Mouse (Mus musculus): ENCODE measurements around the gene Gopc. TPM values are rescaled to one million over a fixed set of nuclear protein-coding genes. Genes with fewer than 3 reads are reported as not detected.
A peak's percentile ranks its signal among the peaks of the same experiment; 100 is the strongest.

Gopc gene
- polyA plus RNA-seq (2014; fragmentation: Nextera tagmentation; extraction: Ambion mirVana), result 21.6 and 21.7 TPM in 2 replicates

GRCm38 (mm10) chr10:52381845-52382591 is at the start of gene Gopc:
Gene Gopc (minus strand): TSS chr10:52382124.
- DNase-seq (ENCODE audit: low spot score) (peak; percentile 99), ATAC-seq (ENCODE audit: insufficient read depth, low FRiP score, low TSS enrichment) (peak; percentile 98)
- Histone ChIP-seq H3K27me3 (ENCODE audit: control insufficient read depth, insufficient read depth, low read length) (no peaks in the 10 kb centered on the region), H3K4me2 (ENCODE audit: low read depth) (peak within 1 kb of the TSS; percentile 87), H3K4me3 (ENCODE audit: low read depth, low read length) (peak within 1 kb of the TSS; percentile 81), H3K27ac (ENCODE audit: low read depth, low read length) (peak within 1 kb of the TSS; percentile 88), H3K36me3 (ENCODE audit: control insufficient read depth, insufficient read depth, low read length) (no peaks in the 10 kb centered on the region), H3K9ac (ENCODE audit: low read length) (peak within 1 kb of the TSS; percentile 89), H3K9me3 (ENCODE audit: control insufficient read depth, low read length) (no peaks in the 10 kb centered on the region), H3K4me1 (ENCODE audit: control insufficient read depth, insufficient read depth, low read length) (peaks cover 9% of the 10 kb centered on the region; the same call in 1 of the 2 replicates)
- under 1% methylated on average over 63 of the region's 71 CpGs for WGBS

GRCm38 (mm10) chr10:52430953-52431352 is 49.0 kb upstream of the Gopc start:
- no peaks in the 10 kb centered on the region; the same call in 1 of the 2 replicates for H3K36me3 ChIP-seq (ENCODE audit: control insufficient read depth, insufficient read depth, low read length)
- no peaks in the 10 kb centered on the region for H3K27me3 ChIP-seq (ENCODE audit: control insufficient read depth, insufficient read depth, low read length)
- WGBS, result 100% methylated on average over 1 of the region's 1 CpGs
- DNase-seq (ENCODE audit: low spot score) (no peak), ATAC-seq (ENCODE audit: insufficient read depth, low FRiP score, low TSS enrichment) (no peak)
- H3K9me3 ChIP-seq (ENCODE audit: control insufficient read depth, low read length), result no peaks in the 10 kb centered on the region
- H3K9ac ChIP-seq (ENCODE audit: low read length), result no peak overlapping the region
- H3K4me2 ChIP-seq (ENCODE audit: low read depth), result no peak overlapping the region
- no peaks in the 10 kb centered on the region for H3K4me1 ChIP-seq (ENCODE audit: control insufficient read depth, insufficient read depth, low read length)
- H3K27ac ChIP-seq (ENCODE audit: low read depth, low read length), result no peak overlapping the region
- no peak overlapping the region for H3K4me3 ChIP-seq (ENCODE audit: low read depth, low read length)

- no peaks in the 10 kb centered on the region for H3K36me3 ChIP-seq (ENCODE audit: control insufficient read depth, insufficient read depth, low read length)
- H3K4me3 ChIP-seq (ENCODE audit: low read depth, low read length), result no peak overlapping the region
- ATAC-seq (ENCODE audit: insufficient read depth, low FRiP score, low TSS enrichment), result peak; percentile 35; the same call in 1 of the 2 replicates
- H3K27ac ChIP-seq (ENCODE audit: low read depth, low read length), result no peak overlapping the region
- no peak overlapping the region for H3K9ac ChIP-seq (ENCODE audit: low read length)
- no peaks in the 10 kb centered on the region for H3K4me1 ChIP-seq (ENCODE audit: control insufficient read depth, insufficient read depth, low read length)
- WGBS, result 51% methylated on average over 2 of the region's 2 CpGs
- H3K27me3 ChIP-seq (ENCODE audit: control insufficient read depth, insufficient read depth, low read length), result no peaks in the 10 kb centered on the region
- no peak overlapping the region for H3K4me2 ChIP-seq (ENCODE audit: low read depth)
- no peak for DNase-seq (ENCODE audit: low spot score)
- no peaks in the 10 kb centered on the region for H3K9me3 ChIP-seq (ENCODE audit: control insufficient read depth, low read length)
Measured at GRCm38 (mm10) chr10:52427634-52428415, 45.9 kb upstream of the Gopc start.

- H3K4me2 ChIP-seq (ENCODE audit: low read depth), result no peak overlapping the region
- no peak for ATAC-seq (ENCODE audit: insufficient read depth, low FRiP score, low TSS enrichment)
- WGBS, result 89% methylated on average over 7 of the region's 7 CpGs
- no peak overlapping the region for H3K4me3 ChIP-seq (ENCODE audit: low read depth, low read length)
- no peaks in the 10 kb centered on the region for H3K36me3 ChIP-seq (ENCODE audit: control insufficient read depth, insufficient read depth, low read length)
- no peaks in the 10 kb centered on the region for H3K27me3 ChIP-seq (ENCODE audit: control insufficient read depth, insufficient read depth, low read length)
- no peak for DNase-seq (ENCODE audit: low spot score)
- H3K4me1 ChIP-seq (ENCODE audit: control insufficient read depth, insufficient read depth, low read length), result no peaks in the 10 kb centered on the region
- H3K9me3 ChIP-seq (ENCODE audit: control insufficient read depth, low read length), result no peaks in the 10 kb centered on the region
- H3K27ac ChIP-seq (ENCODE audit: low read depth, low read length), result no peak overlapping the region
- H3K9ac ChIP-seq (ENCODE audit: low read length), result no peak overlapping the region
Measured at GRCm38 (mm10) chr10:52426314-52426980, 44.5 kb upstream of the Gopc start.

GRCm38 (mm10) chr10:52423097-52423496 is 41.2 kb upstream of the Gopc start:
- WGBS, result 83% methylated on average over 2 of the region's 2 CpGs
- ATAC-seq (ENCODE audit: insufficient read depth, low FRiP score, low TSS enrichment), result no peak
- no peak for DNase-seq (ENCODE audit: low spot score)
- no peak overlapping the region for H3K27ac ChIP-seq (ENCODE audit: low read depth, low read length)
- no peaks in the 10 kb centered on the region for H3K9me3 ChIP-seq (ENCODE audit: control insufficient read depth, low read length)
- H3K4me3 ChIP-seq (ENCODE audit: low read depth, low read length), result no peak overlapping the region
- H3K4me2 ChIP-seq (ENCODE audit: low read depth), result no peak overlapping the region
- peaks cover 10% of the 10 kb centered on the region; the same call in 1 of the 2 replicates for H3K4me1 ChIP-seq (ENCODE audit: control insufficient read depth, insufficient read depth, low read length)
- H3K27me3 ChIP-seq (ENCODE audit: control insufficient read depth, insufficient read depth, low read length), result no peaks in the 10 kb centered on the region
- no peaks in the 10 kb centered on the region for H3K36me3 ChIP-seq (ENCODE audit: control insufficient read depth, insufficient read depth, low read length)
- no peak overlapping the region for H3K9ac ChIP-seq (ENCODE audit: low read length)

GRCm38 (mm10) chr10:52421716-52422115 is 39.8 kb upstream of the Gopc start:
- Histone ChIP-seq H3K4me2 (ENCODE audit: low read depth) (no peak overlapping the region), H3K27ac (ENCODE audit: low read depth, low read length) (no peak overlapping the region), H3K9ac (ENCODE audit: low read length) (no peak overlapping the region), H3K36me3 (ENCODE audit: control insufficient read depth, insufficient read depth, low read length) (no peaks in the 10 kb centered on the region), H3K4me1 (ENCODE audit: control insufficient read depth, insufficient read depth, low read length) (peaks cover 10% of the 10 kb centered on the region; the same call in 1 of the 2 replicates), H3K27me3 (ENCODE audit: control insufficient read depth, insufficient read depth, low read length) (no peaks in the 10 kb centered on the region), H3K4me3 (ENCODE audit: low read depth, low read length) (no peak overlapping the region), H3K9me3 (ENCODE audit: control insufficient read depth, low read length) (no peaks in the 10 kb centered on the region)
- ATAC-seq (ENCODE audit: insufficient read depth, low FRiP score, low TSS enrichment), result no peak
- 91% methylated on average over 6 of the region's 6 CpGs for WGBS
- DNase-seq (ENCODE audit: low spot score), result no peak

GRCm38 (mm10) chr10:52420526-52420925 is 38.6 kb upstream of the Gopc start:
- 88% methylated on average over 1 of the region's 1 CpGs for WGBS

GRCm38 (mm10) chr10:52419402-52419801 is 37.5 kb upstream of the Gopc start:
- ATAC-seq (ENCODE audit: insufficient read depth, low FRiP score, low TSS enrichment) (no peak), DNase-seq (ENCODE audit: low spot score) (no peak)
- H3K9ac ChIP-seq (ENCODE audit: low read length), result no peak overlapping the region
- peak overlapping the region; percentile 43 for H3K4me2 ChIP-seq (ENCODE audit: low read depth)
- no peak overlapping the region for H3K27ac ChIP-seq (ENCODE audit: low read depth, low read length)
- H3K4me1 ChIP-seq (ENCODE audit: control insufficient read depth, insufficient read depth, low read length), result peaks cover 10% of the 10 kb centered on the region; the same call in 1 of the 2 replicates
- no peaks in the 10 kb centered on the region for H3K9me3 ChIP-seq (ENCODE audit: control insufficient read depth, low read length)
- WGBS, result 62% methylated on average over 4 of the region's 4 CpGs
- no peaks in the 10 kb centered on the region for H3K27me3 ChIP-seq (ENCODE audit: control insufficient read depth, insufficient read depth, low read length)
- peak overlapping the region; percentile 74; the same call in 1 of the 2 replicates for H3K4me3 ChIP-seq (ENCODE audit: low read depth, low read length)
- H3K36me3 ChIP-seq (ENCODE audit: control insufficient read depth, insufficient read depth, low read length), result no peaks in the 10 kb centered on the region

More at GRCm38 (mm10) chr10:52420526-52420925, 38.6 kb upstream of the Gopc start:
- DNase-seq (ENCODE audit: low spot score) (no peak), ATAC-seq (ENCODE audit: insufficient read depth, low FRiP score, low TSS enrichment) (no peak)
- no peaks in the 10 kb centered on the region for H3K9me3 ChIP-seq (ENCODE audit: control insufficient read depth, low read length)
- no peak overlapping the region for H3K9ac ChIP-seq (ENCODE audit: low read length)
- H3K27me3 ChIP-seq (ENCODE audit: control insufficient read depth, insufficient read depth, low read length), result no peaks in the 10 kb centered on the region
- no peak overlapping the region for H3K4me3 ChIP-seq (ENCODE audit: low read depth, low read length)
- H3K27ac ChIP-seq (ENCODE audit: low read depth, low read length), result no peak overlapping the region
- no peaks in the 10 kb centered on the region for H3K36me3 ChIP-seq (ENCODE audit: control insufficient read depth, insufficient read depth, low read length)
- H3K4me2 ChIP-seq (ENCODE audit: low read depth), result no peak overlapping the region
- H3K4me1 ChIP-seq (ENCODE audit: control insufficient read depth, insufficient read depth, low read length), result peaks cover 10% of the 10 kb centered on the region; the same call in 1 of the 2 replicates
